Mouse (Mus musculus): ENCODE data around the gene Notch4. TPM values are rescaled to one million over a fixed set of nuclear protein-coding genes. Genes with fewer than 3 reads are reported as not detected.

Gene Notch4
- total and polyA plus RNA-seq, 2 experiments from 2014 or later, result 6.8 to 43.2 TPM

DNA sequence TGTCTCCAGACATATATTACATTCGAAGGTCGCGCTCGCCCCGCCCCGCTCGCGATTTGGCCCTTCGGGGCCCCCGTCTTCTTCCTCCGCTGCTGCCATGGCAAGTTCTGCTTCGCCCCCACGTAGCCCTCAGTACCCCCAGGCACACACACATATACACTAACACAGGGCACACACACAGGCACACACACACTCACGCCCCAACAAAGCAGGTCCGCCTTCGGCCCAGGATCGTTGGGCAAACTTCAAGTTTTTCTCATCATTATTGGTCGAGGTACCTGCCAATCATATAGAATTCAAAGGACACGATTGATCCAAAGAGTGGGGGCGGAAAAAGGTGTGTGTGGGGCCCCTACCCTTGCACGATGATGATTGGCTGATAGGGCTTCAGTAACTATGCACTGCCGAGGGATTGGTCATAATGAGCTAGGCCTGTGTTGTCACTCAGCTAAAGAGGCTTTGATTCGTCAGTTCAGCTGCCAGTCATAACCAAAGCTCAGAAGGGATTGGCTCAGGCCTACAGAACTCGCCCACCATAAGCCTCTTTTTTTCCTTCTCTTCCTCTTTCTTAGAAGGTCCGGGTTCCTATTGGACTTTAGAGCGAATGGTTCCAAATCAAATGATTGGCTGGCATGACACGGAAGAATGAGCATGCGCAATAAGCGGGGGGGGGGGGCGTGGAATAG, 39.5 kb downstream of the Notch4 start, which contains the start of gene Rnf5:
Rnf5 (minus strand) TSS at position 316 of the 686 bp plus-strand sequence.
- peaks cover 22% of the 10 kb centered on the region for H3K4me1 ChIP-seq (ENCODE audit: control insufficient read depth, insufficient read depth)
- whole genome bisulfite sequencing, result under 1% methylated on average over 30 of the region's 30 CpGs

GRCm38 (mm10) chr17:34604061-34604508, 40.0 kb downstream of the Notch4 start, which contains the start of gene Agpat1:
Gene Agpat1 (plus strand): TSS chr17:34604262.
- TF ChIP-seq EP300 (IDR thresholded peaks at IDR 0.05; ENCODE audit: low read depth), result peak; percentile 2; the same call in 1 of the 2 replicates
- TF ChIP-seq CTCF (IDR thresholded peaks at IDR 0.05; ENCODE audit: low read depth), result no peak
- ATAC-seq (ENCODE audit: insufficient read depth, low read depth) (peak; percentile 89), DNase-seq (ENCODE audit: low spot score) (peak; percentile 100)
- peaks cover 22% of the 10 kb centered on the region for H3K4me1 ChIP-seq (ENCODE audit: control insufficient read depth, insufficient read depth)
- peak within 1 kb of the TSS; percentile 84 for H3K9ac ChIP-seq (replicated peaks; ENCODE audit: low read depth, low read length)
- H3K27me3 ChIP-seq (ENCODE audit: control insufficient read depth, insufficient read depth, low read length), result no peaks in the 10 kb centered on the region
- H3K4me2 ChIP-seq (ENCODE audit: low read depth, low read length), result peak within 1 kb of the TSS; percentile 98
- H3K27ac ChIP-seq (ENCODE audit: low read depth), result peak within 1 kb of the TSS; percentile 95
- H3K36me3 ChIP-seq (replicated peaks; ENCODE audit: control insufficient read depth, insufficient read depth, low read length), result peaks cover 20% of the 10 kb centered on the region
- H3K4me3 ChIP-seq (ENCODE audit: low read depth, low read length), result peak within 1 kb of the TSS; percentile 70
- H3K9me3 ChIP-seq (replicated peaks; ENCODE audit: control insufficient read depth, low read length), result no peaks in the 10 kb centered on the region
- under 1% methylated on average over 35 of the region's 35 CpGs for WGBS

More for the DNA sequence above, 39.5 kb downstream of the Notch4 start, which contains the start of gene Rnf5:
- DNase-seq (ENCODE audit: low spot score) (peak; percentile 100), ATAC-seq (ENCODE audit: insufficient read depth, low read depth) (peak; percentile 90)
- Histone ChIP-seq H3K9me3 (replicated peaks; ENCODE audit: control insufficient read depth, low read length) (no peaks in the 10 kb centered on the region), H3K36me3 (replicated peaks; ENCODE audit: control insufficient read depth, insufficient read depth, low read length) (peaks cover 20% of the 10 kb centered on the region), H3K9ac (replicated peaks; ENCODE audit: low read depth, low read length) (peak within 1 kb of the TSS; percentile 72), H3K27ac (ENCODE audit: low read depth) (peak within 1 kb of the TSS; percentile 95), H3K4me3 (ENCODE audit: low read depth, low read length) (peak within 1 kb of the TSS; percentile 70), H3K27me3 (ENCODE audit: control insufficient read depth, insufficient read depth, low read length) (no peaks in the 10 kb centered on the region), H3K4me2 (ENCODE audit: low read depth, low read length) (peak within 1 kb of the TSS; percentile 98)
- TF ChIP-seq CTCF (IDR thresholded peaks at IDR 0.05; ENCODE audit: low read depth) (no peak), EP300 (IDR thresholded peaks at IDR 0.05; ENCODE audit: low read depth) (peak; percentile 92)

DNA sequence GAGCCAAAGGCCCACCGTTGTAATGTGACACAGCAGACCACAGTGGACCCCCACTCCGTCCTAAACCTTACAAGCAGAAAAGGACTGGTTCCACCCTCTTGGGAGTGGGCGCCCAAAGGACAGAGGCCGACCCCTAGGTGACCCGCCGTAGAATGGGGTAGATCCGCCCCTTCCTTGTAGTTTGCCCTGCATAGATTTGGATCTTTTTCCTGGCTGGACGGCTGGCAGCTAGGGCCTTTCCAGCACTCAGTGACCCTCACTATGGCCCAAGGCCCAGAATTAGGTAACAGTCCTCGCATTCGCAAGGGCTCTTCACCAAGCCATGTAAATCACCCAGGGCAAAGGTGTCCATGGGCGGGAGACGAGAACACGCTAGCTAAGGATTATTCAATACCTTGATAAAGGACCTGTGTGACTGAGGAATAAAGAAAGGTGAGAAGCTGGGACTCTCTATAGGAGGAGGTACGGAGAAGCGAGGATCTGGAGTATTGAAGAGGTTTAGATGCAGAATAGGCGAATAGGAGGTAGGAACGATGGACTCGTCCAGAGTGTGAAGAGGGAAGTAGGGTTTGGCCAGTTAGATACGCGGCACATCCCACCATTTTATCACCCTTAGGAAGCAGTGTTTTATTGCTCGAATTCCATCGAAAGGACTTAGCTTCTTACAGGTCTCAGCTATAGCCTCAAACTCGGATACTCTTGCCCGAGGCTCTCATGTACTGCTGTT, 40.6 kb downstream of the Notch4 start:
- Histone ChIP-seq H3K4me1 (ENCODE audit: control insufficient read depth, insufficient read depth) (peaks cover 22% of the 10 kb centered on the region), H3K9ac (replicated peaks; ENCODE audit: low read depth, low read length) (peak overlapping the region; percentile 84), H3K27ac (ENCODE audit: low read depth) (peak overlapping the region; percentile 95), H3K4me3 (ENCODE audit: low read depth, low read length) (peak overlapping the region; percentile 70), H3K4me2 (ENCODE audit: low read depth, low read length) (peak overlapping the region; percentile 98), H3K9me3 (replicated peaks; ENCODE audit: control insufficient read depth, low read length) (no peaks in the 10 kb centered on the region), H3K36me3 (replicated peaks; ENCODE audit: control insufficient read depth, insufficient read depth, low read length) (peaks cover 20% of the 10 kb centered on the region), H3K27me3 (ENCODE audit: control insufficient read depth, insufficient read depth, low read length) (no peaks in the 10 kb centered on the region)
- DNase-seq (ENCODE audit: low spot score) (no peak), ATAC-seq (ENCODE audit: insufficient read depth, low read depth) (no peak)
- no peak for TF ChIP-seq CTCF (IDR thresholded peaks at IDR 0.05; ENCODE audit: low read depth)
- no peak for TF ChIP-seq EP300 (IDR thresholded peaks at IDR 0.05; ENCODE audit: low read depth)
- 18% methylated on average over 24 of the region's 24 CpGs for WGBS

GRCm38 (mm10) chr17:34605609-34606008, 41.5 kb downstream of the Notch4 start:
- DNase-seq (ENCODE audit: low spot score) (peak; percentile 92), ATAC-seq (ENCODE audit: insufficient read depth, low read depth) (peak; percentile 40)
- Histone ChIP-seq H3K9ac (replicated peaks; ENCODE audit: low read depth, low read length) (peak overlapping the region; percentile 84), H3K9me3 (replicated peaks; ENCODE audit: control insufficient read depth, low read length) (no peaks in the 10 kb centered on the region), H3K27ac (ENCODE audit: low read depth) (peak overlapping the region; percentile 95), H3K36me3 (replicated peaks; ENCODE audit: control insufficient read depth, insufficient read depth, low read length) (peaks cover 17% of the 10 kb centered on the region), H3K4me2 (ENCODE audit: low read depth, low read length) (peak overlapping the region; percentile 98), H3K4me1 (ENCODE audit: control insufficient read depth, insufficient read depth) (peaks cover 22% of the 10 kb centered on the region), H3K4me3 (ENCODE audit: low read depth, low read length) (peak overlapping the region; percentile 70), H3K27me3 (ENCODE audit: control insufficient read depth, insufficient read depth, low read length) (no peaks in the 10 kb centered on the region)
- WGBS, result 0% methylated on average over 27 of the region's 30 CpGs
- no peak for TF ChIP-seq EP300 (IDR thresholded peaks at IDR 0.05; ENCODE audit: low read depth)
- no peak for TF ChIP-seq CTCF (IDR thresholded peaks at IDR 0.05; ENCODE audit: low read depth)

DNA sequence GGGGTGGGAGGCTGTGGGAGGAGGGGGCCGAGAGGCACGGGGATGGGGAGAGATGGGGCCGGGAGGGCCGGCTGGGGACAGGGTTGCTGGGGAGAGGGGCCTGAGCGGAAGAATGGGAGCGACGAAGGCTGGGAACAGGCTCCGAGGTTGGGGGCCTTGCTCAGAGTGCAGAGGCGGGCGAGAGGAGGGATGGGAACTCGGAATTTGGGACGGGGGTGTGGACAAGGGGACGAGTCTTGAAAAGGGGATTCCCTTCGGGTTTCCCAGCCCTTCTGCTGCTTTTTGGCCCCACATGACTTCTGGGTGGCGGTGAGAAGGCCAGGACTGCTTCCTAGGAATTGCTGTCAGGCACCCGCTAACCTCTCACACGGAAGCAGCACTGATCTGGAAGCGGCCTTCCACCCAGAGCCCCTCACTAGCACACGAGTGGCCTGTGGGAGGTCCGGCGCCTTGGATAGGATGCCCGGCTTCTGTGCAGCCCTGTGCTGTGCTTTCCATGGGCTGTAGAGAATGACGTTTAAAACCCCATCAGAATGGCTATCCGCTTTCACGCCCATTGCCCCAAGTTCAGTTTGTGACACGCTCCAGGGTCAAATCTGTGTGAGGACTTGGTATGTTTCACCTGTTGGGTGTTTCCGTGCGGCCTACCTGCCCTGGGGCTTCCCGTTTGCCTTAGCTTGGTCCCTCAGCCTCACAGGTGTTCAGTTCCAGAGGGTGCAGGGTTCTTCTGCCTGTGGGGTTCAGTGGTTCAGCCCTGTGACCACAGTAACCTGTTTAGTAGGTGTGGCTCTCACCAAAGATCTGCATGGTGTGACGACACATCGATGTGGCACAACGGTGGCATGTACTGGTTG, 42.3 kb downstream of the Notch4 start:
- Histone ChIP-seq H3K4me3 (ENCODE audit: low read depth, low read length) (peak overlapping the region; percentile 70), H3K27ac (ENCODE audit: low read depth) (peak overlapping the region; percentile 95), H3K4me2 (ENCODE audit: low read depth, low read length) (peak overlapping the region; percentile 98), H3K27me3 (ENCODE audit: control insufficient read depth, insufficient read depth, low read length) (no peaks in the 10 kb centered on the region), H3K9ac (replicated peaks; ENCODE audit: low read depth, low read length) (peak overlapping the region; percentile 84), H3K9me3 (replicated peaks; ENCODE audit: control insufficient read depth, low read length) (no peaks in the 10 kb centered on the region), H3K4me1 (ENCODE audit: control insufficient read depth, insufficient read depth) (peaks cover 22% of the 10 kb centered on the region), H3K36me3 (replicated peaks; ENCODE audit: control insufficient read depth, insufficient read depth, low read length) (peaks cover 18% of the 10 kb centered on the region)
- DNase-seq (ENCODE audit: low spot score), result no peak
- no peak for TF ChIP-seq EP300 (IDR thresholded peaks at IDR 0.05; ENCODE audit: low read depth)
- TF ChIP-seq CTCF (IDR thresholded peaks at IDR 0.05; ENCODE audit: low read depth), result no peak
- WGBS, result 15% methylated on average over 31 of the region's 32 CpGs
- ATAC-seq (ENCODE audit: insufficient read depth, low read depth), result no peak

Measured in heart, postnatal 0 days (tissue).